Mouse (Mus musculus) myocyte (in vitro differentiated cells): Measurements from ENCODE around the gene Anks4b. TPM values are rescaled to one million over a fixed set of nuclear protein-coding genes. Genes with fewer than 3 reads are reported as not detected.

Experiments
- H3K27me3 ChIP-seq: one replicate; pipeline ENCODE4 v1.6.1; 2011; ENCODE audit not compliant: control insufficient read depth, insufficient read depth, insufficient read length
- H3K36me3 ChIP-seq: one replicate; pipeline ENCODE4 v1.6.1; 2011; ENCODE audit not compliant: control insufficient read depth, insufficient read depth
- H3K4me2 ChIP-seq: one replicate; pipeline ENCODE4 v1.6.1; 2011; ENCODE audit warnings: low read depth, control low read depth
- H3K4me3 ChIP-seq: one replicate; pipeline ENCODE4 v1.5.1; 2011; ENCODE audit warnings: mild to moderate bottlenecking, control low read depth, moderate library complexity
- H3K79me2 ChIP-seq: one replicate; pipeline ENCODE4 v1.6.1; 2011; ENCODE audit not compliant: control insufficient read depth, insufficient read depth
- H3ac ChIP-seq: one replicate; pipeline ENCODE4 v1.6.1; 2011; ENCODE audit not compliant: control insufficient read depth, insufficient read length
- CEBPB ChIP-seq: IDR thresholded peaks from 2 replicates; pipeline ENCODE4 v1.6.1; 2011; ENCODE audit warnings: mild to moderate bottlenecking, moderate library complexity; ENCODE audit not compliant: poor library complexity, insufficient read depth, severe bottlenecking
- E2F4 ChIP-seq: IDR thresholded peaks from one replicate; pipeline ENCODE4 v1.6.1; 2011; ENCODE audit warnings: mild to moderate bottlenecking, control low read depth, moderate library complexity; ENCODE audit not compliant: insufficient read depth
- MAX ChIP-seq: IDR thresholded peaks from one replicate; pipeline ENCODE4 v1.6.1; 2011; ENCODE audit warnings: low read depth, mild to moderate bottlenecking, control low read depth
- MYOD1 ChIP-seq, 3 experiments: IDR thresholded peaks; one replicate each; pipeline ENCODE4 v1.6.1; 2011; ENCODE audit warnings: control low read depth in 2 of 3, low read depth in 2 of 3, mild to moderate bottlenecking in 2 of 3, moderate library complexity in 1 of 3; ENCODE audit not compliant: insufficient read length in 2 of 3, control insufficient read depth in 1 of 3
- MYOG ChIP-seq, 3 experiments: IDR thresholded peaks; one replicate each; pipeline ENCODE4 v1.6.1; 2011; ENCODE audit warnings: control low read depth in 2 of 3, low read depth in 2 of 3, mild to moderate bottlenecking in 2 of 3; ENCODE audit not compliant: insufficient read length in 2 of 3, control insufficient read depth in 1 of 3, insufficient read depth in 1 of 3
- POLR2A ChIP-seq: IDR thresholded peaks from one replicate; pipeline ENCODE4 v1.6.1; 2011; ENCODE audit warnings: low read depth, mild to moderate bottlenecking, control low read depth, moderate library complexity; ENCODE audit not compliant: insufficient read length
- POLR2AphosphoS2 ChIP-seq: IDR thresholded peaks from one replicate; pipeline ENCODE4 v1.6.1; 2011; ENCODE audit warnings: low read depth, control low read depth; ENCODE audit not compliant: insufficient read length
- REST ChIP-seq: IDR thresholded peaks from one replicate; pipeline ENCODE4 v1.6.1; 2011; ENCODE audit warnings: mild to moderate bottlenecking, control low read depth, moderate library complexity; ENCODE audit not compliant: insufficient read depth, insufficient read length
- SRF ChIP-seq: IDR thresholded peaks from one replicate; pipeline ENCODE4 v1.6.1; 2011; ENCODE audit warnings: low read depth; ENCODE audit not compliant: control insufficient read depth, insufficient read length
- TCF12 ChIP-seq: IDR thresholded peaks from one replicate; pipeline ENCODE4 v1.6.1; 2011; ENCODE audit warnings: mild to moderate bottlenecking, control low read depth; ENCODE audit not compliant: poor library complexity, insufficient read depth, severe bottlenecking
- TCF3 ChIP-seq: IDR thresholded peaks from one replicate; pipeline ENCODE4 v1.6.1; 2011; ENCODE audit warnings: low read depth, control low read depth; ENCODE audit not compliant: insufficient read length
- USF1 ChIP-seq: IDR thresholded peaks from one replicate; pipeline ENCODE4 v1.6.1; 2011; ENCODE audit warnings: low read depth, mild to moderate bottlenecking, control low read depth, moderate library complexity
- polyA plus RNA-seq: library from polyadenylated mRNA; unstranded; fragments of >200 nt; fragmentation: generic; extraction: Trizol; gene quantifications from one replicate; pipeline ENCODE4 v1.2.1, GENCODE M21; 2012; ENCODE audit warnings: missing spikeins

Gene Anks4b
- not detected for polyA plus RNA-seq

DNA sequence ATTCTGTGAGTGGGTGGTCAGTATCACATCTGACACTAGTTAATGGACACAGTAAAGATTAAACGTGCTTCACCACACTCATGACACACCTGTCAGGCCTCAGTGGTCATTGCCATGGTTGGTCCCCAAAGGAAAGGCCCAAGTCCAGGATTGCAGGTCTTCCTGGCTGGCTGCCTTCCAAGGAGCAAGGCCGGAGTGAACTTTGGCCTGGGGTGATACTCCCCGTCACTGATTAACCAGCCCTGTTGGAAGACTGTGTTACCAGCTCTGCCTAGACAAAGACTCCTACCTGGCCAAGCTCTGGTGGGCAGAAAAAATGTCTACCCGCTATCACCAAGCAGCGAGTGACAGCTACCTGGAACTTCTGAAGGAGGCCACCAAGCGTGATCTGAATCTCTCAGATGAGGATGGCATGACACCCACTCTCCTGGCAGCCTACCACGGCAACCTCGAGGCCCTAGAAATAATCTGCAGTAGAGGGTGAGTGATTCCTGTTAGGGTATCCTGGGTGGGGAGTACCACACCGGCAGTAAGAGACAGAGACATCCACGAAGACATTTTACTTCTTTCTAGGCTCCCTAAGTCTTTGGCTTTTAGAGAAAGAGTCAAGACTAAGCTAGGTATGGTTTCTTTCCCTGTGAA is at the start of gene Anks4b:
TSS of gene Anks4b (plus strand) at position 256 of the 642 bp plus-strand sequence.
- no peaks in the 10 kb centered on the region for H3K79me2 ChIP-seq
- TF ChIP-seq SRF (no peak), TCF12 (no peak), POLR2AphosphoS2 (no peak), USF1 (no peak), MAX (no peak), TCF3 (no peak), MYOG (IDR thresholded peaks at IDR 0.05; ENCODE audit: control insufficient read depth in 1 of 3, insufficient read depth in 1 of 3, insufficient read length in 2 of 3, low read depth in 2 of 3) (no peak), REST (no peak)
- no peaks in the 10 kb centered on the region for H3K36me3 ChIP-seq
- no peak within 1 kb of the TSS for H3K4me3 ChIP-seq
- no peak within 1 kb of the TSS for H3ac ChIP-seq
- no peak within 1 kb of the TSS for H3K4me2 ChIP-seq
- no peaks in the 10 kb centered on the region for H3K27me3 ChIP-seq

DNA sequence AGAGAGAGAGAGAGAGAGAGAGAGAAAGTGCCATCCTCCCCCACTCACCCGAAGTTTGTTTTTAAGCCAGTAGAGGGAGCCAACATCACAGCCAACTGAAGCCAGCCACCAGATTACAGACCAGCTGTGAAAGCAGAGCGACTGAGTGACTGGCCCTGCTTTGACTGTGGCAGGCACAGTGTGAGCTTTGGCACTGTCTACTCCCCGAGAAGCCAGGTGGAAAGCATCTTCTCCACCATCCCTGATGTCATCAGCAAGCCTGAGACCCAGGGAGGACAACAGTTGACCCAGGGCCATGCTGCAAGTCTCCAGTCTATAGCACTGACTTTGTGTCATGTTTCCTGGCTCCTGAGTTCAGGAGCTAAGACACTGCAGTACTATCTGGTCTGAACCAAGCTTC is 48.8 kb upstream of the Anks4b start:
- Histone ChIP-seq H3K4me3 (no peak overlapping the region), H3ac (no peak overlapping the region), H3K27me3 (no peaks in the 10 kb centered on the region), H3K4me2 (no peak overlapping the region), H3K79me2 (no peaks in the 10 kb centered on the region), H3K36me3 (no peaks in the 10 kb centered on the region)
- TF ChIP-seq POLR2AphosphoS2 (no peak), CEBPB (no peak)

- Histone ChIP-seq H3K36me3 (no peaks in the 10 kb centered on the region), H3K79me2 (no peaks in the 10 kb centered on the region), H3K4me3 (no peak overlapping the region), H3K4me2 (no peak overlapping the region), H3ac (no peak overlapping the region), H3K27me3 (no peaks in the 10 kb centered on the region)
- TF ChIP-seq MYOG (IDR thresholded peaks at IDR 0.05; ENCODE audit: control insufficient read depth in 1 of 3, insufficient read depth in 1 of 3, insufficient read length in 2 of 3, low read depth in 2 of 3) (no peak), REST (no peak)
These were observed 46.5 kb upstream of the Anks4b start for GRCm38 (mm10) chr7:120126976-120127685.

GRCm38 (mm10) chr7:120127686-120128059 is 46.0 kb upstream of the Anks4b start:
- Histone ChIP-seq H3K36me3 (no peaks in the 10 kb centered on the region), H3K4me2 (no peak overlapping the region), H3ac (no peak overlapping the region), H3K4me3 (no peak overlapping the region), H3K27me3 (no peaks in the 10 kb centered on the region), H3K79me2 (no peaks in the 10 kb centered on the region)
- TF ChIP-seq MAX (no peak), POLR2A (no peak), MYOG (IDR thresholded peaks at IDR 0.05; ENCODE audit: control insufficient read depth in 1 of 3, insufficient read depth in 1 of 3, insufficient read length in 2 of 3, low read depth in 2 of 3) (no peak), MYOD1 (IDR thresholded peaks at IDR 0.05; ENCODE audit: control insufficient read depth in 1 of 3, insufficient read length in 2 of 3, low read depth in 2 of 3) (no peak), REST (no peak), E2F4 (no peak)

DNA sequence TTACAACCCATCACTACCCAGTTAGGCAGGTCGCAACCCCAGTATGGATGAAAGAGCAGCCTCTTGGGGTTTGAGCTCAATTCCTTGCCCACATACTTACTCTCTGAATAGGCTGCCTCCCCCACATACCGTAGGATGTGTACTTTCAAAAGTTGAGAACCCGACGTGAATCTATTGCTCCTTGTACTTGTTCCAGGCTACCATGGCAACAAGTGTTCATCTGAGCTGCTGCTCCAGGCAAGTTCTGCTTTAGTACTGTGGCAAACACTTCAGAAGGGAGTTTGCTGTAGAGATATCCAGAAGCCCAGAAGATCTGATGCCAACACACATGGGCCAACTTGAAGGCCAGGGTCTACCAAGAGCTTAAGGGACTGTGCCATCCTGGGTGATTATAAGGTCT is 44.7 kb upstream of the Anks4b start:
- H3K27me3 ChIP-seq, result no peaks in the 10 kb centered on the region
- H3K36me3 ChIP-seq, result no peaks in the 10 kb centered on the region
- H3K4me3 ChIP-seq, result no peak overlapping the region

More for the DNA sequence above, 44.7 kb upstream of the Anks4b start:
- TF ChIP-seq MYOD1 (IDR thresholded peaks at IDR 0.05; ENCODE audit: control insufficient read depth in 1 of 3, insufficient read length in 2 of 3, low read depth in 2 of 3) (no peak), MYOG (IDR thresholded peaks at IDR 0.05; ENCODE audit: control insufficient read depth in 1 of 3, insufficient read depth in 1 of 3, insufficient read length in 2 of 3, low read depth in 2 of 3) (no peak), E2F4 (no peak), POLR2AphosphoS2 (no peak), POLR2A (no peak), TCF3 (no peak), REST (no peak), TCF12 (no peak), SRF (no peak)
- H3ac ChIP-seq, result no peak overlapping the region
- H3K79me2 ChIP-seq, result no peaks in the 10 kb centered on the region
- H3K4me2 ChIP-seq, result no peak overlapping the region
